Mouse (Mus musculus) myocyte (in vitro differentiated cells): ENCODE results near the gene Mapk8ip1. TPM values are rescaled to one million over a fixed set of nuclear protein-coding genes. Genes with fewer than 3 reads are reported as not detected.

Experiments
- H3K27me3 ChIP-seq: one replicate; pipeline ENCODE4 v1.6.1; 2011; ENCODE audit not compliant: control insufficient read depth, insufficient read depth, insufficient read length
- H3K36me3 ChIP-seq: one replicate; pipeline ENCODE4 v1.6.1; 2011; ENCODE audit not compliant: control insufficient read depth, insufficient read depth
- H3K4me2 ChIP-seq: one replicate; pipeline ENCODE4 v1.6.1; 2011; ENCODE audit warnings: low read depth, control low read depth
- H3K4me3 ChIP-seq: one replicate; pipeline ENCODE4 v1.5.1; 2011; ENCODE audit warnings: mild to moderate bottlenecking, control low read depth, moderate library complexity
- H3K79me2 ChIP-seq: one replicate; pipeline ENCODE4 v1.6.1; 2011; ENCODE audit not compliant: control insufficient read depth, insufficient read depth
- H3ac ChIP-seq: one replicate; pipeline ENCODE4 v1.6.1; 2011; ENCODE audit not compliant: control insufficient read depth, insufficient read length
- CEBPB ChIP-seq: IDR thresholded peaks from 2 replicates; pipeline ENCODE4 v1.6.1; 2011; ENCODE audit warnings: mild to moderate bottlenecking, moderate library complexity; ENCODE audit not compliant: poor library complexity, insufficient read depth, severe bottlenecking
- E2F4 ChIP-seq: IDR thresholded peaks from one replicate; pipeline ENCODE4 v1.6.1; 2011; ENCODE audit warnings: mild to moderate bottlenecking, control low read depth, moderate library complexity; ENCODE audit not compliant: insufficient read depth
- MAX ChIP-seq: IDR thresholded peaks from one replicate; pipeline ENCODE4 v1.6.1; 2011; ENCODE audit warnings: low read depth, mild to moderate bottlenecking, control low read depth
- MYOD1 ChIP-seq, 3 experiments: IDR thresholded peaks; one replicate each; pipeline ENCODE4 v1.6.1; 2011; ENCODE audit warnings: control low read depth in 2 of 3, low read depth in 2 of 3, mild to moderate bottlenecking in 2 of 3, moderate library complexity in 1 of 3; ENCODE audit not compliant: insufficient read length in 2 of 3, control insufficient read depth in 1 of 3
- MYOG ChIP-seq, 3 experiments: IDR thresholded peaks; one replicate each; pipeline ENCODE4 v1.6.1; 2011; ENCODE audit warnings: control low read depth in 2 of 3, low read depth in 2 of 3, mild to moderate bottlenecking in 2 of 3; ENCODE audit not compliant: insufficient read length in 2 of 3, control insufficient read depth in 1 of 3, insufficient read depth in 1 of 3
- POLR2A ChIP-seq: IDR thresholded peaks from one replicate; pipeline ENCODE4 v1.6.1; 2011; ENCODE audit warnings: low read depth, mild to moderate bottlenecking, control low read depth, moderate library complexity; ENCODE audit not compliant: insufficient read length
- POLR2AphosphoS2 ChIP-seq: IDR thresholded peaks from one replicate; pipeline ENCODE4 v1.6.1; 2011; ENCODE audit warnings: low read depth, control low read depth; ENCODE audit not compliant: insufficient read length
- REST ChIP-seq: IDR thresholded peaks from one replicate; pipeline ENCODE4 v1.6.1; 2011; ENCODE audit warnings: mild to moderate bottlenecking, control low read depth, moderate library complexity; ENCODE audit not compliant: insufficient read depth, insufficient read length
- SRF ChIP-seq: IDR thresholded peaks from one replicate; pipeline ENCODE4 v1.6.1; 2011; ENCODE audit warnings: low read depth; ENCODE audit not compliant: control insufficient read depth, insufficient read length
- TCF12 ChIP-seq: IDR thresholded peaks from one replicate; pipeline ENCODE4 v1.6.1; 2011; ENCODE audit warnings: mild to moderate bottlenecking, control low read depth; ENCODE audit not compliant: poor library complexity, insufficient read depth, severe bottlenecking
- TCF3 ChIP-seq: IDR thresholded peaks from one replicate; pipeline ENCODE4 v1.6.1; 2011; ENCODE audit warnings: low read depth, control low read depth; ENCODE audit not compliant: insufficient read length
- USF1 ChIP-seq: IDR thresholded peaks from one replicate; pipeline ENCODE4 v1.6.1; 2011; ENCODE audit warnings: low read depth, mild to moderate bottlenecking, control low read depth, moderate library complexity
- polyA plus RNA-seq: library from polyadenylated mRNA; unstranded; fragments of >200 nt; fragmentation: generic; extraction: Trizol; gene quantifications from one replicate; pipeline ENCODE4 v1.2.1, GENCODE M21; 2012; ENCODE audit warnings: missing spikeins

Gene Mapk8ip1
- polyA plus RNA-seq, 1 experiment: 34.7 TPM

DNA sequence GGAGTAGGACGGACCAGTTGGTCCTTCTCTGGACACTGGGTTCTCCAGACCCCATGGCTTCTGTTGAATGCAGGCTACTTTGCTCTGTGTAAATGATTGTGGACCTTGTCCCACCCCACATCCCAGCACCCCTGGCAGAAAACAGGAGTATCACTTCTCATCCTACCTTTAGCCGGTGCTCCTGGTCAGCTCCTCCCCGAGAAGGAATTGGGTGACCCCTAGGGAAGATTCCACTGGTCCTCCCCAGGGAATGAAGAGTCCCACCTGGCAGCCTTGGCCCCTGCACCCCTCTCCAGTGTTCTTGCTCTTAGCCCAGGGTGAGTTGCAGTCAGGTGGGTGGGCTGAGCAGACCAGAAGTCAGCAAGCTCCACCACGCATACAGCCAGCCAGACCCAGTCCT, 37.0 kb downstream of the Mapk8ip1 start:
- no peak overlapping the region for H3K4me2 ChIP-seq
- H3K79me2 ChIP-seq: no peaks in the 10 kb centered on the region
- no peak overlapping the region for H3ac ChIP-seq
- peaks cover 6% of the 10 kb centered on the region for H3K36me3 ChIP-seq
- no peak overlapping the region for H3K4me3 ChIP-seq
- TF ChIP-seq E2F4 (no peak), TCF3 (no peak), SRF (no peak), CEBPB (no peak), POLR2A (no peak), MAX (no peak)
- H3K27me3 ChIP-seq: no peaks in the 10 kb centered on the region

DNA sequence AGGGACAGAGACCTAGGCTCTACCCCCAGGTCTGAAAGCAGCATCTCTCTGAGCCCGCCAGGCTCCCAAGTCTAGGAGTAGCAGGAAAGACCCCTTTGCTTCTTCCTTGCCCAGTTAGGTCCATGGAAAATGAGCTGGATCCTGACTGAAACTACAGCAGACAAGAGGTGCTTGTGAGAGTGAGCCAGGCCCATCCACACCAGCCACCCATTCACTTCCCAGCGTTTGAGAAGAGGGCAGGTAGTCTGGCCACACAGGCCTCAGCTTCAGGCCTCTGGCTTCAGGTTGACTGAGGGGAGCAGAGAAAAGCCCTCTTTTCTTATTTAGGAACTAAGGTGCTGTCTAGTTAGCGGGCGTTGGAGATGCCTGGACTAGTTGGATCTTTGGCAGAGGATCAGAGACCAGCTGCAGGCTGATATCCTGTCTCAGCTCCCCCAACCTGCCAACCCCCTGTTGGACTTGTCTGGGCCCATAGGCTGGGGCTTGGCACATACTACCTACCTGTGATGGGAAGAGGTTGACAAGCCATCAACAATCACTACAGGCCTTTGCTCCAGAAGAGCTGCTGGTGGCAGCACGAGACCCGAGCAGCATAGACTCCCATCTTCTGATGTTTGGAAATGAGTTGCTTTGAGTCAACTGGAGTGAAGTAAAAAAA, 38.4 kb downstream of the Mapk8ip1 start:
- TF ChIP-seq CEBPB (no peak), POLR2AphosphoS2 (no peak), MAX (no peak), MYOG (IDR thresholded peaks at IDR 0.05; ENCODE audit: control insufficient read depth in 1 of 3, insufficient read depth in 1 of 3, insufficient read length in 2 of 3, low read depth in 2 of 3) (no peak), REST (no peak), USF1 (no peak), POLR2A (no peak), TCF12 (no peak), TCF3 (no peak), SRF (no peak), E2F4 (no peak), MYOD1 (IDR thresholded peaks at IDR 0.05; ENCODE audit: control insufficient read depth in 1 of 3, insufficient read length in 2 of 3, low read depth in 2 of 3) (no peak)
- Histone ChIP-seq H3K36me3 (peaks cover 10% of the 10 kb centered on the region), H3K79me2 (no peaks in the 10 kb centered on the region), H3K4me3 (no peak overlapping the region), H3K4me2 (no peak overlapping the region), H3K27me3 (no peaks in the 10 kb centered on the region), H3ac (no peak overlapping the region)

- TF ChIP-seq SRF (no peak), POLR2A (no peak), MYOG (IDR thresholded peaks at IDR 0.05; ENCODE audit: control insufficient read depth in 1 of 3, insufficient read depth in 1 of 3, insufficient read length in 2 of 3, low read depth in 2 of 3) (no peak), POLR2AphosphoS2 (no peak), MYOD1 (IDR thresholded peaks at IDR 0.05; ENCODE audit: control insufficient read depth in 1 of 3, insufficient read length in 2 of 3, low read depth in 2 of 3) (no peak), TCF3 (no peak), USF1 (no peak), REST (no peak), TCF12 (no peak), MAX (no peak)
- no peak overlapping the region for H3K4me2 ChIP-seq
- H3ac ChIP-seq: no peak overlapping the region
- peaks cover 12% of the 10 kb centered on the region for H3K36me3 ChIP-seq
- no peaks in the 10 kb centered on the region for H3K79me2 ChIP-seq
- no peaks in the 10 kb centered on the region for H3K27me3 ChIP-seq
- no peak overlapping the region for H3K4me3 ChIP-seq
Observed at GRCm38 (mm10) chr2:92361795-92362194, 39.3 kb downstream of the Mapk8ip1 start.

DNA sequence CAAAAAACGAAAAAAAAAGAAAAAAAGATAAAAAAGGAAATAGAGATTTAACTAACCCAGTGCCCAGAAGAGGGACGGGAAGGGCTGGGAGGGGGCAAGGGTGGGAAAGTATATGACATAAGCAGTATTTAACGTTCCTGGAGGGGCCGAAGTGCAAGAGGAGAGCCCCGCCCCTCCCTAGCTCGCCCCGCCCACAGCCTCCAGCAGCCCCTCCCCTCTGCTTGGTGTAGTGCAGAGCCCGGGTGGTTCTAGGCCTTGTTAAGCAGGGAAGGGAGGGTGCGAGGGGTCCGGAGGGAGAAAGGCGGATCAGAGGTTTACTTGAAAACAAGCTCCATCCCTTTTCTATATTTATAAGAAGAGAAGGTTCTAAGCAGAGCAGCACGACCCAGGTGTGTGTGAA, 40.2 kb downstream of the Mapk8ip1 start:
- H3K4me2 ChIP-seq: no peak overlapping the region
- no peak overlapping the region for H3ac ChIP-seq
- H3K4me3 ChIP-seq: no peak overlapping the region
- no peaks in the 10 kb centered on the region for H3K79me2 ChIP-seq
- H3K27me3 ChIP-seq: no peaks in the 10 kb centered on the region
- TF ChIP-seq TCF12 (no peak), USF1 (no peak), MYOD1 (IDR thresholded peaks at IDR 0.05; ENCODE audit: control insufficient read depth in 1 of 3, insufficient read length in 2 of 3, low read depth in 2 of 3) (no peak), CEBPB (no peak), E2F4 (no peak)
- H3K36me3 ChIP-seq: peaks cover 16% of the 10 kb centered on the region

DNA sequence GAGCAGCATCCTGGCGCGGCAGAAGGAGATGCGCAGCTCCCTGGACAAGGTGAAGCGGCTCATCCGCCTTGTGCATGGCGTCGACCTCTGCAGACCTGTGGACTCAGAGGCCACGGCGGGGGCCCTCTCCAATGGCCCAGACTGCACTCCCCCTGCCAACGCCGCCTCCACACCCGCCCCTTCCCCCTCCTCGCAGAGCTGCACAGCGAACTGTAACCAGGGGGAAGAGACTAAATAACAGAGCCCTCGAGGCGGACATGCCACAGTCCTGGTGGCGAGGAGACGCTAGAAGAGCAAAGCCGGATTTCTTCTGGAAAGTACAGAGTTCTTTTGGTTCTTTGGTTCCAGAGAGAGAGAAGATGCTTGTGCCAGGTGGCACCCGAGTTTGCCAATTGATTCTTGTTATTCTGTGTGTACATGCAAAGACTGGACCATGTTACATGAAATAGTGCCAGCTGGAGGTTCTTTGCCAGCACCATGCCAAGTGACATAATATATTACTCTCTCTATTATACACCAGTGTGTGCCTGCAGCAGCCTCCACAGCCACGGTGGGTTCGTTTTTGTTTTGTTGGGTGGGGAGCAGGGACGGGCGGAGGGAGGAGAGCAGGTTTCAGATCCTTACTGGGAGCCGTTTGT, 40.8 kb downstream of the Mapk8ip1 start:
- no peak overlapping the region for H3K4me3 ChIP-seq
- peaks cover 16% of the 10 kb centered on the region for H3K36me3 ChIP-seq
- H3K79me2 ChIP-seq: no peaks in the 10 kb centered on the region
- H3ac ChIP-seq: no peak overlapping the region
- no peak for TF ChIP-seq MAX
- no peak for TF ChIP-seq E2F4
- TF ChIP-seq POLR2AphosphoS2: no peak
- TF ChIP-seq SRF: no peak
- TF ChIP-seq MYOG (IDR thresholded peaks at IDR 0.05; ENCODE audit: control insufficient read depth in 1 of 3, insufficient read depth in 1 of 3, insufficient read length in 2 of 3, low read depth in 2 of 3): no peak
- no peak for TF ChIP-seq POLR2A
- TF ChIP-seq USF1: no peak
- TF ChIP-seq CEBPB: no peak
- TF ChIP-seq MYOD1 (IDR thresholded peaks at IDR 0.05; ENCODE audit: control insufficient read depth in 1 of 3, insufficient read length in 2 of 3, low read depth in 2 of 3): no peak
- no peak for TF ChIP-seq TCF12
- no peak for TF ChIP-seq REST
- TF ChIP-seq TCF3: no peak
- no peak overlapping the region for H3K4me2 ChIP-seq
- H3K27me3 ChIP-seq: no peaks in the 10 kb centered on the region
